Mouse (Mus musculus): ENCODE measurements around the gene Eif2b5. TPM values are rescaled to one million over a fixed set of nuclear protein-coding genes. Genes with fewer than 3 reads are reported as not detected.

Eif2b5 gene
- polyA plus RNA-seq, 1 experiment = 16.6 TPM

GRCm38 (mm10) chr16:20471686-20472085 lies 26.9 kb upstream of the Eif2b5 start:
- Histone ChIP-seq H3K27me3 (ENCODE audit: control insufficient read depth, insufficient read depth, low read length) (no peaks in the 10 kb centered on the region), H3K4me3 (ENCODE audit: extremely low read depth, insufficient read depth, insufficient read length) (no peak overlapping the region), H3K4me1 (ENCODE audit: control insufficient read depth, insufficient read depth, insufficient read length) (no peaks in the 10 kb centered on the region), H3K36me3 (ENCODE audit: control insufficient read depth, insufficient read depth, low read length) (no peaks in the 10 kb centered on the region), H3K27ac (ENCODE audit: insufficient read depth, low read length) (no peak overlapping the region)
- 71% methylated on average over 1 of the region's 1 CpGs for WGBS
- DNase-seq (ENCODE audit: low read depth in 1 of 2, low spot score in 2 of 2) = no peak
- TF ChIP-seq CTCF (IDR thresholded peaks at IDR 0.05; ENCODE audit: extremely low read depth, insufficient read depth, insufficient read length, insufficient replicate concordance) = no peak
- TF ChIP-seq POLR2A (IDR thresholded peaks at IDR 0.05; ENCODE audit: low read depth, low read length) = no peak

- Histone ChIP-seq H3K4me1 (ENCODE audit: control insufficient read depth, insufficient read depth, insufficient read length) (no peaks in the 10 kb centered on the region), H3K27me3 (ENCODE audit: control insufficient read depth, insufficient read depth, low read length) (no peaks in the 10 kb centered on the region), H3K36me3 (ENCODE audit: control insufficient read depth, insufficient read depth, low read length) (no peaks in the 10 kb centered on the region), H3K4me3 (ENCODE audit: extremely low read depth, insufficient read depth, insufficient read length) (no peak overlapping the region), H3K27ac (ENCODE audit: insufficient read depth, low read length) (no peak overlapping the region)
- no peak for TF ChIP-seq POLR2A (IDR thresholded peaks at IDR 0.05; ENCODE audit: low read depth, low read length)
- TF ChIP-seq CTCF (IDR thresholded peaks at IDR 0.05; ENCODE audit: extremely low read depth, insufficient read depth, insufficient read length, insufficient replicate concordance) = no peak
- WGBS = 88% methylated on average over 1 of the region's 1 CpGs
- no peak for DNase-seq (ENCODE audit: low read depth in 1 of 2, low spot score in 2 of 2)
Measured at GRCm38 (mm10) chr16:20473748-20474147, 24.9 kb upstream of the Eif2b5 start.

DNA sequence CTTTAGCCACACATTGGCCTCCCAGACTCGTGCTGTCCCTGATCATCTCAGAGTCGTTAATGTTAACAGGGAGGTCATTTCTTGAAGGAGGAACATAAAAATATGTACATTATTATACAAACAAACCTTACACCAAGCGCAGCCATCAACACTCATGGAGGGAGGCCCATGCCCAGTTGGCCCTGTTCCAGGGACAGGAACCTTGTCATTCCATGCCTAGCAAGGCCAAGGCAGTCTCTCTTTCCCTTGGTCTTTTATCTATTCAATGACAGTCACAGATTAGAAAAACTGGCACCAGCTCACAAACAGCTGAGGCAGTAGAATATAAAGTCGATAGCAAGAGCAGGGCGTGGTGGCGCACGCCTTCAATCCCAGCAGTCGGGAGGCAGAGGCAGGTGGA lies 24.4 kb upstream of the Eif2b5 start:
- Histone ChIP-seq H3K27ac (ENCODE audit: insufficient read depth, low read length) (no peak overlapping the region), H3K27me3 (ENCODE audit: control insufficient read depth, insufficient read depth, low read length) (no peaks in the 10 kb centered on the region), H3K4me1 (ENCODE audit: control insufficient read depth, insufficient read depth, insufficient read length) (no peaks in the 10 kb centered on the region), H3K36me3 (ENCODE audit: control insufficient read depth, insufficient read depth, low read length) (no peaks in the 10 kb centered on the region), H3K4me3 (ENCODE audit: extremely low read depth, insufficient read depth, insufficient read length) (no peak overlapping the region)
- 88% methylated on average over 8 of the region's 8 CpGs for whole genome bisulfite sequencing
- TF ChIP-seq POLR2A (IDR thresholded peaks at IDR 0.05; ENCODE audit: low read depth, low read length) (no peak), CTCF (IDR thresholded peaks at IDR 0.05; ENCODE audit: extremely low read depth, insufficient read depth, insufficient read length, insufficient replicate concordance) (no peak)
- no peak for DNase-seq (ENCODE audit: low read depth in 1 of 2, low spot score in 2 of 2)

GRCm38 (mm10) chr16:20474786-20475185 lies 23.8 kb upstream of the Eif2b5 start:
- Histone ChIP-seq H3K27ac (ENCODE audit: insufficient read depth, low read length) (no peak overlapping the region), H3K4me3 (ENCODE audit: extremely low read depth, insufficient read depth, insufficient read length) (no peak overlapping the region), H3K27me3 (ENCODE audit: control insufficient read depth, insufficient read depth, low read length) (no peaks in the 10 kb centered on the region), H3K4me1 (ENCODE audit: control insufficient read depth, insufficient read depth, insufficient read length) (no peaks in the 10 kb centered on the region), H3K36me3 (ENCODE audit: control insufficient read depth, insufficient read depth, low read length) (no peaks in the 10 kb centered on the region)
- no peak for DNase-seq (ENCODE audit: low read depth in 1 of 2, low spot score in 2 of 2)
- TF ChIP-seq POLR2A (IDR thresholded peaks at IDR 0.05; ENCODE audit: low read depth, low read length) (no peak), CTCF (IDR thresholded peaks at IDR 0.05; ENCODE audit: extremely low read depth, insufficient read depth, insufficient read length, insufficient replicate concordance) (no peak)
- WGBS = 84% methylated on average over 6 of the region's 6 CpGs

DNA sequence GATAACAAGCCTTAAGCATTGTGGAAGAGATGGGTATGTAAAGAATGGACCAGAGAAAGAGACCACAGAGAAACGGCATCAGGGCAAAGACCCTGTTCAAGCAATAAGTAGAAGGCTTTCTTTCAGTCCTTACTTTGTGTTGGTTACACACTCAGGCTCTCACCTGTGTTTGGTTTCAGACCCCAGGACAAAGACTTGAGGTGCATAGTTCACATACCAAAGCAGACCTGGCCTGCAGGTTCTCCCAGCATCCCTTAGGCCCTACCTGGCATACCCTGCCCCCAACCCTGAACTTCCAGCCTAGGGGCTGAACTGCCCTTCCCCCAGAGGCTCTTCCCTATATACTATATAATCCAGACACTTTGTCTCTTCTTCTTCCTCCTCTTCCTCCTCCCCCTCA lies 23.3 kb upstream of the Eif2b5 start:
- Histone ChIP-seq H3K36me3 (ENCODE audit: control insufficient read depth, insufficient read depth, low read length) (no peaks in the 10 kb centered on the region), H3K4me3 (ENCODE audit: extremely low read depth, insufficient read depth, insufficient read length) (no peak overlapping the region), H3K4me1 (ENCODE audit: control insufficient read depth, insufficient read depth, insufficient read length) (no peaks in the 10 kb centered on the region), H3K27ac (ENCODE audit: insufficient read depth, low read length) (no peak overlapping the region), H3K27me3 (ENCODE audit: control insufficient read depth, insufficient read depth, low read length) (no peaks in the 10 kb centered on the region)
- TF ChIP-seq CTCF (IDR thresholded peaks at IDR 0.05; ENCODE audit: extremely low read depth, insufficient read depth, insufficient read length, insufficient replicate concordance) (no peak), POLR2A (IDR thresholded peaks at IDR 0.05; ENCODE audit: low read depth, low read length) (no peak)
- WGBS = 91% methylated on average over 1 of the region's 1 CpGs
- DNase-seq (ENCODE audit: low read depth in 1 of 2, low spot score in 2 of 2) = no peak

GRCm38 (mm10) chr16:20476857-20477256 lies 21.8 kb upstream of the Eif2b5 start:
- TF ChIP-seq POLR2A (IDR thresholded peaks at IDR 0.05; ENCODE audit: low read depth, low read length) (no peak), CTCF (IDR thresholded peaks at IDR 0.05; ENCODE audit: extremely low read depth, insufficient read depth, insufficient read length, insufficient replicate concordance) (no peak)
- Histone ChIP-seq H3K27me3 (ENCODE audit: control insufficient read depth, insufficient read depth, low read length) (no peaks in the 10 kb centered on the region), H3K36me3 (ENCODE audit: control insufficient read depth, insufficient read depth, low read length) (no peaks in the 10 kb centered on the region), H3K4me3 (ENCODE audit: extremely low read depth, insufficient read depth, insufficient read length) (no peak overlapping the region), H3K27ac (ENCODE audit: insufficient read depth, low read length) (no peak overlapping the region), H3K4me1 (ENCODE audit: control insufficient read depth, insufficient read depth, insufficient read length) (no peaks in the 10 kb centered on the region)
- no peak for DNase-seq (ENCODE audit: low read depth in 1 of 2, low spot score in 2 of 2)
- 80% methylated on average over 1 of the region's 1 CpGs for WGBS

DNA sequence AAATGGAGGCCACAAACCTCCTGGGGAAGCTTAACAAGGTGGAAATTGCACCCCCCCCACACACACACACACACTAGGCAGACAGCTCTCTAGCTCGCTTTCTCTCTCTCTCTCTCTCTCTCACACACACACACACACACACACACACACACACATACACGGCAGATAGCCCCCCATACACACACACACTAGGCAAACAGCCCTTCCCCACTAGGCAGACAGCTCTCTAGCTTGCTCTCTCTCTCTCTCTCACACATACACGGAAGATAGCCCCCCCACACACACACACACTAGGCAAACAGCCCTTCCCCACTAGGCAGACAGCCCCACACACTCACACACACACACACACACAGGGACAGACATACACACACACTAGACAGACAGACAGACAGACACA lies 21.3 kb upstream of the Eif2b5 start:
- TF ChIP-seq POLR2A (IDR thresholded peaks at IDR 0.05; ENCODE audit: low read depth, low read length) (no peak), CTCF (IDR thresholded peaks at IDR 0.05; ENCODE audit: extremely low read depth, insufficient read depth, insufficient read length, insufficient replicate concordance) (no peak)
- no peaks in the 10 kb centered on the region for H3K27me3 ChIP-seq (ENCODE audit: control insufficient read depth, insufficient read depth, low read length)
- no peak overlapping the region for H3K27ac ChIP-seq (ENCODE audit: insufficient read depth, low read length)
- no peaks in the 10 kb centered on the region for H3K36me3 ChIP-seq (ENCODE audit: control insufficient read depth, insufficient read depth, low read length)
- no peak overlapping the region for H3K4me3 ChIP-seq (ENCODE audit: extremely low read depth, insufficient read depth, insufficient read length)
- 73% methylated on average over 3 of the region's 3 CpGs for WGBS
- DNase-seq (ENCODE audit: low read depth in 1 of 2, low spot score in 2 of 2) = no peak
- no peaks in the 10 kb centered on the region for H3K4me1 ChIP-seq (ENCODE audit: control insufficient read depth, insufficient read depth, insufficient read length)

Measured in spleen, adult 2 months (tissue).